Mouse (Mus musculus) forebrain, embryonic 15.5 days (tissue): ENCODE measurements around the gene Rptor. TPM values are rescaled to one million over a fixed set of nuclear protein-coding genes. Genes with fewer than 3 reads are reported as not detected.
A peak's percentile ranks its signal among the peaks of the same experiment; 100 is the strongest.

Experiments
- ATAC-seq: fragments of 200-750 bp; cut with Nextera tagmentation; replicated peaks from 2 replicates; pipeline ENCODE4 v1.8.0; 2017; ENCODE audit warnings: mild to moderate bottlenecking, moderate TSS enrichment, moderate library complexity
- H3K27ac ChIP-seq: fragments of 300-500 bp; sonication (generic); replicated peaks from 2 replicates; pipeline ENCODE4 v1.5.1; 2015; ENCODE audit warnings: mild to moderate bottlenecking, inconsistent platforms
- H3K27me3 ChIP-seq: fragments of 300-500 bp; sonication (generic); 2 replicates; pipeline ENCODE4 v1.6.1; 2015; ENCODE audit warnings: inconsistent platforms
- H3K36me3 ChIP-seq: fragments of 300-500 bp; sonication (generic); 2 replicates; pipeline ENCODE4 v1.6.1; 2015; ENCODE audit warnings: mild to moderate bottlenecking, inconsistent platforms
- H3K4me1 ChIP-seq: fragments of 300-500 bp; sonication (generic); 2 replicates; pipeline ENCODE4 v1.6.1; 2015; ENCODE audit warnings: inconsistent platforms
- H3K4me2 ChIP-seq: fragments of 300-500 bp; sonication (generic); replicated peaks from 2 replicates; pipeline ENCODE4 v1.6.1; 2015; ENCODE audit warnings: mild to moderate bottlenecking, inconsistent platforms
- H3K4me3 ChIP-seq: fragments of 300-500 bp; sonication (generic); 2 replicates; pipeline ENCODE4 v1.5.1; 2015; ENCODE audit warnings: mild to moderate bottlenecking, inconsistent platforms
- H3K9ac ChIP-seq: fragments of 300-500 bp; sonication (generic); replicated peaks from 2 replicates; pipeline ENCODE4 v1.6.1; 2015; ENCODE audit warnings: mild to moderate bottlenecking, inconsistent platforms
- H3K9me3 ChIP-seq: fragments of 300-500 bp; sonication (generic); 2 replicates; pipeline ENCODE4 v1.6.1; 2016; ENCODE audit warnings: inconsistent platforms
- WGBS: fragments of 180-500 bp; shearing (Covaris S2); methylation state at CpG from one replicate; pipeline ENCODE4 v1.1.7; 2015; ENCODE audit warnings: mixed read lengths; 5-methylcytosine and 5-hydroxymethylcytosine counted together
- polyA plus RNA-seq: library from polyadenylated mRNA; unstranded; fragments of >200 nt; fragmentation: Nextera tagmentation; extraction: Ambion mirVana; gene quantifications from 2 replicates; pipeline ENCODE4 v1.2.1, GENCODE M21; 2015

Gene Rptor
- polyA plus RNA-seq, 1 experiment from 2014 or later = 12.0 TPM

- H3K9ac ChIP-seq = no peak overlapping the region
- no peaks in the 10 kb centered on the region for H3K9me3 ChIP-seq
- H3K36me3 ChIP-seq = no peaks in the 10 kb centered on the region
- peaks cover 5% of the 10 kb centered on the region; the same call in 1 of the 2 replicates for H3K4me1 ChIP-seq
- 21% methylated on average over 15 of the region's 15 CpGs for WGBS
- no peak overlapping the region for H3K27ac ChIP-seq
- H3K4me3 ChIP-seq = no peak overlapping the region
- no peaks in the 10 kb centered on the region for H3K27me3 ChIP-seq
- H3K4me2 ChIP-seq = no peak overlapping the region
- no peak for ATAC-seq
These were observed 30.2 kb upstream of the Rptor start for GRCm38 (mm10) chr11:119572316-119573010.

- WGBS = 24% methylated on average over 4 of the region's 4 CpGs
- no peaks in the 10 kb centered on the region for H3K9me3 ChIP-seq
- no peak overlapping the region for H3K4me2 ChIP-seq
- peaks cover 5% of the 10 kb centered on the region; the same call in 1 of the 2 replicates for H3K4me1 ChIP-seq
- ATAC-seq = no peak
- no peaks in the 10 kb centered on the region for H3K36me3 ChIP-seq
- H3K9ac ChIP-seq = no peak overlapping the region
- H3K27ac ChIP-seq = no peak overlapping the region
- no peaks in the 10 kb centered on the region for H3K27me3 ChIP-seq
- no peak overlapping the region for H3K4me3 ChIP-seq
These were observed 25.9 kb upstream of the Rptor start for GRCm38 (mm10) chr11:119576855-119577254.

DNA sequence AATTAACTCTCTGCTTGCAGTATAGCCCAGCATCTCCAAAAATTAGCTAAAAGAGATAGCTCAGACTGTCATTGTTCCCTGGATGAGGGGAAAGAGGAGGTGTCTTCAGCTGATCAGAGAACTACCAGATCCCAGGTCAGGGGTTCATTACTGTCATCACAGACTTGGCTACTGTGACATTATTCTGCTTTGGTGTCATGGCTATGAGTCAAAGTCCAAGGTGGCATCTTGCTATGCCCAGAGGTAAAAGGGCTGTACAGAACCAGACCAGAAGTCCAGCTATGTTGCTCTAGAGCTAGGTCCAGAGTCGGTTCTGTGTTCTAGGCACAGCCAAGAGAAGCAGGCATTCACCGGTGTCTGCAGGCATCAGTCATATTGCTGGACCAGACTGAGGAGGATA lies 25.0 kb upstream of the Rptor start:
- no peaks in the 10 kb centered on the region for H3K27me3 ChIP-seq
- H3K4me2 ChIP-seq = no peak overlapping the region
- peaks cover 4% of the 10 kb centered on the region; the same call in 1 of the 2 replicates for H3K4me1 ChIP-seq
- no peak overlapping the region for H3K9ac ChIP-seq
- no peaks in the 10 kb centered on the region for H3K36me3 ChIP-seq
- H3K27ac ChIP-seq = no peak overlapping the region
- WGBS = 91% methylated on average over 2 of the region's 2 CpGs
- H3K9me3 ChIP-seq = no peaks in the 10 kb centered on the region
- ATAC-seq = no peak
- H3K4me3 ChIP-seq = no peak overlapping the region

- Histone ChIP-seq H3K27ac (peak overlapping the region; percentile 55), H3K4me3 (no peak overlapping the region), H3K9ac (no peak overlapping the region), H3K27me3 (no peaks in the 10 kb centered on the region), H3K4me1 (peaks cover 13% of the 10 kb centered on the region), H3K36me3 (no peaks in the 10 kb centered on the region), H3K9me3 (no peaks in the 10 kb centered on the region), H3K4me2 (no peak overlapping the region)
- ATAC-seq = no peak
- WGBS = 65% methylated on average over 4 of the region's 4 CpGs
These were observed 16.2 kb upstream of the Rptor start for GRCm38 (mm10) chr11:119586511-119586910.

DNA sequence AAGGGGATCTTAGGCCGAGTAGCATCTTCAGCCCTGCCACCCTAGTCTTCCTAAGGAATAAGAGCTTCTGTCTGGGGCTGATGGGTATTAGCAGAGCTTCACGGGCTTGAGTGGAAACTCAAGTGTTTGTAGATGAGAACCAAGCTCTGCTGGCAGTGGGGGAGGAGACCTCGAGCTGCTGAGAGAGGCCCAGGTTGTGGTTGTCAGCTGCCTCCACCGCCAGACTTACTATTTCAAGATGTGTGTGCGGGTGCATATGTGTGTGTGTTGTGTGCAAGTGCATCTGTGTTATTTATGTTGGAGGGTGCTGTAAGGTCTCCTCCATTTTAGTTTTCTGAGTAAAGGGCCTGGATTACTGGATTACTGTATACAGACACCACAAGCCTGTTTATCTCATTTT lies 15.6 kb upstream of the Rptor start:
- no peaks in the 10 kb centered on the region for H3K9me3 ChIP-seq
- H3K27me3 ChIP-seq = no peaks in the 10 kb centered on the region
- no peak overlapping the region; the same call in 1 of the 2 replicates for H3K27ac ChIP-seq
- no peak overlapping the region for H3K4me3 ChIP-seq
- peaks cover 13% of the 10 kb centered on the region for H3K4me1 ChIP-seq
- no peaks in the 10 kb centered on the region for H3K36me3 ChIP-seq
- WGBS = 64% methylated on average over 5 of the region's 5 CpGs
- no peak overlapping the region for H3K4me2 ChIP-seq
- H3K9ac ChIP-seq = no peak overlapping the region
- ATAC-seq = no peak

GRCm38 (mm10) chr11:119589242-119589641 lies 13.5 kb upstream of the Rptor start:
- 86% methylated on average over 7 of the region's 7 CpGs for WGBS

GRCm38 (mm10) chr11:119593966-119594365 lies 8.7 kb upstream of the Rptor start:
- H3K27me3 ChIP-seq = no peaks in the 10 kb centered on the region
- H3K36me3 ChIP-seq = no peaks in the 10 kb centered on the region
- H3K4me1 ChIP-seq = no peaks in the 10 kb centered on the region; the same call in 1 of the 2 replicates
- no peak overlapping the region for H3K9ac ChIP-seq
- no peak for ATAC-seq
- 36% methylated on average over 3 of the region's 3 CpGs for WGBS
- no peaks in the 10 kb centered on the region for H3K9me3 ChIP-seq
- no peak overlapping the region for H3K27ac ChIP-seq
- no peak overlapping the region for H3K4me3 ChIP-seq
- no peak overlapping the region for H3K4me2 ChIP-seq

More at GRCm38 (mm10) chr11:119589242-119589641, 13.5 kb upstream of the Rptor start:
- Histone ChIP-seq H3K9me3 (no peaks in the 10 kb centered on the region), H3K36me3 (no peaks in the 10 kb centered on the region), H3K27me3 (no peaks in the 10 kb centered on the region), H3K9ac (no peak overlapping the region), H3K4me3 (no peak overlapping the region), H3K27ac (no peak overlapping the region), H3K4me2 (no peak overlapping the region), H3K4me1 (peaks cover 13% of the 10 kb centered on the region)
- no peak for ATAC-seq

DNA sequence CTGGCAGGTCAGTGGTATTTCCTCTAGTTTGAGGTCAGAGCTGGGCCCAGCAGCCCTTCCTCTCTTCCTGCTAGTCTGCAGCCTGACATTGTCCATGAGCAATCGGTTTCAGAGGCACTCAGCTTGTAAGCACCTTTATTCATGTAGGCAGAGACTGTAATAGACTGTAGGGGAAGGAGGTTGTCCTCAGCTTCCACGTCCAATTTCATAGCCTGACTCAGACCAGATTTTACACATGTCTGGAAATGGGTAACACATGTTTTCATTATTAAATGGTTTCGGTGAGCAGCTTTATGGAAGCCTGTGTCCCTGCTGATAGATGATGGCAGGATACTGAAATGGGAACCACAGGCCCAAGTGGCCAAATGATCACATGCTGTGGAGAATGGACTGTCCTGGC lies 3.8 kb upstream of the Rptor start:
- no peaks in the 10 kb centered on the region for H3K9me3 ChIP-seq
- no peak overlapping the region for H3K4me2 ChIP-seq
- no peak overlapping the region for H3K9ac ChIP-seq
- no peak for ATAC-seq
- no peaks in the 10 kb centered on the region for H3K36me3 ChIP-seq
- no peaks in the 10 kb centered on the region for H3K27me3 ChIP-seq
- 69% methylated on average over 3 of the region's 3 CpGs for WGBS
- H3K4me1 ChIP-seq = peaks cover 4% of the 10 kb centered on the region
- H3K27ac ChIP-seq = no peak overlapping the region
- no peak overlapping the region for H3K4me3 ChIP-seq

DNA sequence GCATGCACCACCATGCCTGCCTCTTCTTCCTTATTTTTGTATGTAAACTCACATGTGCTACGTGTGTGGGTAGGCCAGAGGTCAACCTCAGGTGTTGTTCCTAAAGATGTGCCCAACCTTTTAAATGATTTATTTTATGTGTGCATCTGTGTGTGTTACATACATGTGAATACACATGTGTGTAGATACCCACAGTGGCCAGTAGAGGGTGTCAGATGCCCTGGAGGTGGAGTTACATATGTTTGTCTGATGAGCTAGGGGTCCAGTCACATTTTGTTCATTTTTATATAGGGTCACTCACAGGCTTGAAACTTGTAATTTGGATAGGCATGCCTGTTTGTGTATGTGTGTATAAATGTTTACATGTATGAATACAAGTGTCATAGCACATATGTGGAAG lies 2.4 kb upstream of the Rptor start:
- no peaks in the 10 kb centered on the region for H3K36me3 ChIP-seq
- no peak for ATAC-seq
- 80% methylated on average over 1 of the region's 1 CpGs for WGBS
- H3K4me3 ChIP-seq = no peak overlapping the region
- H3K4me2 ChIP-seq = no peak overlapping the region
- H3K9ac ChIP-seq = no peak overlapping the region
- no peaks in the 10 kb centered on the region for H3K9me3 ChIP-seq
- H3K27ac ChIP-seq = no peak overlapping the region
- H3K4me1 ChIP-seq = peaks cover 12% of the 10 kb centered on the region
- no peaks in the 10 kb centered on the region for H3K27me3 ChIP-seq

DNA sequence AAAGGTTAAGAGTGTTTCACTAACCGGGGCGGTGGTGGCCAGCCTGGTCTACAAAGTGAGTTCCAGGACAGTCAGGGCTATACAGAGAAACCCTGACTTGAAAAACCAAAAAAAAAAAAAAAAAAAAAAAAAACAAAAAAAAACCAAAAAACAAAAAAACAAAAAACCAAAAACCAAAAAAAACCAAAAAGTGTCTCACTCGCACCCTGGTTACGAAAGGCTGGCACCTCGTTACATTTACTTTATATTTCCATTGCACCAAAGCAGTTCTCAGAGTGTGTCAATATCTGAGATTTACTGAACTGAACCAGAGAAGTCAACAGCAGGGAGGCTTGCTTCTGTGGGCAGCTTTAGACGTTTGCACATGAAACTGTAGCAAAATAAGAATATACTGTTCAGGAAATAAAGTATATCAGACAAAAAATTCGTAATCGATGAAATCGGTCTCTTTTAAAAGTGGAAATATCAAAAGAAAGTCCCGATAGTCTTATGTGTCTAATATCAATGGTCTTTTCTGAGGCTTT lies 466 bp upstream of the Rptor start:
- no peak for ATAC-seq
- 35% methylated on average over 10 of the region's 10 CpGs for WGBS
- H3K4me3 ChIP-seq = peak overlapping the region; percentile 93
- H3K9me3 ChIP-seq = no peaks in the 10 kb centered on the region
- peak overlapping the region; percentile 38 for H3K4me2 ChIP-seq
- H3K27me3 ChIP-seq = no peaks in the 10 kb centered on the region
- H3K36me3 ChIP-seq = no peaks in the 10 kb centered on the region
- H3K4me1 ChIP-seq = peaks cover 12% of the 10 kb centered on the region
- H3K27ac ChIP-seq = peak overlapping the region; percentile 85
- H3K9ac ChIP-seq = peak overlapping the region; percentile 45

DNA sequence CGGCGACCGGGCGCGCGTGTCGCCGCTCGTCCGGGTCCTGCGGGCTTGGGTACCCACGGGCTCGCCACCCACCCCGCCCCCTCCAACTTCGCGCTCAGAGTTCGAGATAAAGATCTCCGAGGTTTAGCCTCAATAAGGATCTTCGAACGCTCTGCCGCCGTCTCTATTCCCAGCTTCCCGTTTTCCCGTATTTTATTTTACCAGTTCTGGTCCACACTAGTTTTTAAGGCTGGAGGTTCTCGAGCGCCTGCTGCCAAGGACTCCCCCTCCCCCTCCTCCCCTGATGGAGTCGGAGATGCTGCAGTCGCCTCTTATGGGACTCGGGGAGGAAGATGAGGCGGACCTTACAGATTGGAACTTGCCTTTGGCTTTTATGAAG lies 811 bp downstream of the Rptor start:
- H3K9ac ChIP-seq = peak overlapping the region; percentile 92
- H3K4me3 ChIP-seq = peak overlapping the region; percentile 93
- H3K4me2 ChIP-seq = peak overlapping the region; percentile 87
- H3K27me3 ChIP-seq = no peaks in the 10 kb centered on the region
- H3K9me3 ChIP-seq = no peaks in the 10 kb centered on the region
- H3K27ac ChIP-seq = peak overlapping the region; percentile 85
- under 1% methylated on average over 30 of the region's 30 CpGs for WGBS
- no peak for ATAC-seq
- H3K4me1 ChIP-seq = peaks cover 12% of the 10 kb centered on the region
- no peaks in the 10 kb centered on the region for H3K36me3 ChIP-seq

DNA sequence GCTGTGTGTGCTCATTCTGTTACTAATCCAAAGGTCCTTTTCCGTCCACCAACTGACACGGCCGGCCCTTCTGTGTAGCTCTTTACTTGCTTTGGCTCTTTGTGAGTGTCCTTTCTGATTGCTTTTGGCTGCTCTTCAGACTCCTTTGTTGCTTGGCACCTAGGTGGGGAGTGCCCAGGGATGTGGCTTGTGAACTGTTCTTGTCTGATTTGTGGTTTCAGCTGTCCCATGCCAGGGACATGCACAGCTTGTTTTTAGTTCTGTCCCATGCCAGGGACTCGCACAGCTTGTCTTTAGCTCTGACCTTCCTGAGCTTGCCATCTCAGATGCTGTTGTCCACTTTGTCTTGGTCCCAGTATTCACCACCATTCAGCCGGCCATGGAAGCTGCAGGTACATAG lies 4.8 kb downstream of the Rptor start:
- Histone ChIP-seq H3K4me1 (peaks cover 12% of the 10 kb centered on the region), H3K9me3 (no peaks in the 10 kb centered on the region), H3K4me3 (no peak overlapping the region), H3K27me3 (no peaks in the 10 kb centered on the region), H3K27ac (no peak overlapping the region), H3K4me2 (no peak overlapping the region), H3K9ac (no peak overlapping the region), H3K36me3 (no peaks in the 10 kb centered on the region)
- 90% methylated on average over 5 of the region's 5 CpGs for WGBS
- no peak for ATAC-seq

DNA sequence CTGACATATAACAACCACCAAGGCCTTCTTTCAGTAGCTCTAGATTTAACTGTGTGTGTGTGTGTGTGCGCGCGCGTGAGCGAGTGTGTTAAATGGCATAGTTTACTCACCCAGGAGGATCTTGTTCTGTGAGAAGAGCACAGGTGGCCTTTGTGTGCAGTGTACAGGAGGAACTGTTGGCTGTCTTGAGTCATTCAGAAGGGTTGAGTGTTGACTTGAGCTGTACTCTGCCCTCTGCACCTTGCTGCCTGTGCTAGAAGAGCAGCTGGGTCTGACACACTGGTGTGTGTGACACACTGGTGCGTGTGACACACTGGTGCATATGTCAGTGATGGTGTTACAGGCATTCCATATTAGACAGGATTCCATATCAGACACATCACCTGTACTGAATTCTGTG lies 8.8 kb downstream of the Rptor start:
- no peaks in the 10 kb centered on the region for H3K27me3 ChIP-seq
- ATAC-seq = no peak
- H3K9me3 ChIP-seq = no peaks in the 10 kb centered on the region
- H3K36me3 ChIP-seq = no peaks in the 10 kb centered on the region
- no peak overlapping the region for H3K9ac ChIP-seq
- no peak overlapping the region for H3K27ac ChIP-seq
- H3K4me1 ChIP-seq = no peaks in the 10 kb centered on the region
- H3K4me2 ChIP-seq = no peak overlapping the region
- no peak overlapping the region for H3K4me3 ChIP-seq
- over 99% methylated on average over 6 of the region's 6 CpGs for WGBS
